Mouse (Mus musculus) cerebellum, postnatal 10 days (tissue): ENCODE measurements around the gene Galnt2.

Experiments used
- DNase-seq, 2 experiments: peaks; one replicate each; pipeline ENCODE4 v3.0.0; 2021; ENCODE audit warnings: mixed read lengths in 2 of 2

Gene Galnt2

DNA sequence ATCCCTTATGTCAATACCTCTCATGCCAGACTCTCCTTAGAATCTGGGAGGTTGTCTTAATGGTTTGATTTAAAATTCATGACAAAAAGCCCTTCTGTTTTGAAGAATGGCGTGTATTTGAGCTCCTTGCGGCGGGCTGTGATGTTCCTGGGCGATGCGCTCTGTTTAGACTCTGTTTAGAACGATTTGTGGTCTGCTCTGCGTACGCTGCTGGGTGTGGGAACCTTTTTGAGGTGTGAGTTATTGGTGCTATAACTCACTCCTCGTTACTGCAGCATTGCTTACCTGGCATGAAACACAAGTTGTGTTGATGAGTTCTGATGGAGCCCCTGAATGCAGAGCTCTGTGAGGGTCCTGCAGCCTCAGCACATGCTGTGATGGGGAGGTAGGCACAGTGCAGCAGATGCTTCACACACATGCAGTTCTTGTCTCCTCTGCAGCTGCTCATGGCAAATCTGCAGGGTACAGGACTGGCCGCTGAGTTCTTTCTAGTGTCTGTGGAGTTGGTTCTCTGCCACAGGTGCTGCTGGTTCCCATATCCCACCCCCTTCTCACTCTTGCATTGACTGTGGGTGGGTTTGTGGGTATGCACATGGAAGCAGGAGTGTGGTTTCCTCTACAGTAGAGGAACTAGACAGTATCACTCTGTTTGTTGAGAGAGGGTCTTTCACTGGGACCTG, 43.4 kb downstream of the Galnt2 start:
- DNase-seq, result no peak

DNA sequence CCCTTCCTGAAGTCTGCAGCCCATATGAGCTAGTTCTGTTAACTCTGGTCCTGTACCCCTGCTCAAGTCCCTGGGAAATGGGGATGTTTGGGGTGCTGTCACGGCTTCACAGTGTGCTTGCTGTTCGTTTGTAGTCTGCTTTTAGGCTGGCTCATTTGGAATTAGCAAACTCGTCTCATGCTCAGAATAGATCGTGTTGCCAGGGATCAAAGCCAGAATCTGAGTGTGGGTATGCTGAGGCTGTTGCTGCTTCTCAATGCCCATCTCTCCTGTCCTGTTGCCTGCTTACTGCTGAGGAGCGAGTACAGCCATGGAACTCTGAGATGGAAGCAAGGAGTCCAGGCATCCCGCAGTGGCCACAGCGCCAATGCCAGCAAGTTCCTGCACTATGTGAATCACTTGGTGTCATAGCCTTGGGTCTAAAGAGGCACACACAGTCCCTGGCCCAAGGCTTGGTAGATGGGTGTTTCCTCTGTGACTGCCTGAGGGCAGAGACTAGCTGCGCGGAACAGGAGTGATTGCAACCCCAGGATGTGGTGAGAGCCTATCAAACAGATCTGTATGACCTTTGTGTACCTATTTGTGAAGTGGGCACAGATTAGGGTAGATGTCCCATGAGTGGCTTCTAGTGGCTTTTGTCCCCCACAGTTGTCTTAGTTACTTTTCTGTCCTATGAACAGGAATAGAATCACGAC, 44.3 kb downstream of the Galnt2 start:
- peak; percentile 26 to 33 for DNase-seq

DNA sequence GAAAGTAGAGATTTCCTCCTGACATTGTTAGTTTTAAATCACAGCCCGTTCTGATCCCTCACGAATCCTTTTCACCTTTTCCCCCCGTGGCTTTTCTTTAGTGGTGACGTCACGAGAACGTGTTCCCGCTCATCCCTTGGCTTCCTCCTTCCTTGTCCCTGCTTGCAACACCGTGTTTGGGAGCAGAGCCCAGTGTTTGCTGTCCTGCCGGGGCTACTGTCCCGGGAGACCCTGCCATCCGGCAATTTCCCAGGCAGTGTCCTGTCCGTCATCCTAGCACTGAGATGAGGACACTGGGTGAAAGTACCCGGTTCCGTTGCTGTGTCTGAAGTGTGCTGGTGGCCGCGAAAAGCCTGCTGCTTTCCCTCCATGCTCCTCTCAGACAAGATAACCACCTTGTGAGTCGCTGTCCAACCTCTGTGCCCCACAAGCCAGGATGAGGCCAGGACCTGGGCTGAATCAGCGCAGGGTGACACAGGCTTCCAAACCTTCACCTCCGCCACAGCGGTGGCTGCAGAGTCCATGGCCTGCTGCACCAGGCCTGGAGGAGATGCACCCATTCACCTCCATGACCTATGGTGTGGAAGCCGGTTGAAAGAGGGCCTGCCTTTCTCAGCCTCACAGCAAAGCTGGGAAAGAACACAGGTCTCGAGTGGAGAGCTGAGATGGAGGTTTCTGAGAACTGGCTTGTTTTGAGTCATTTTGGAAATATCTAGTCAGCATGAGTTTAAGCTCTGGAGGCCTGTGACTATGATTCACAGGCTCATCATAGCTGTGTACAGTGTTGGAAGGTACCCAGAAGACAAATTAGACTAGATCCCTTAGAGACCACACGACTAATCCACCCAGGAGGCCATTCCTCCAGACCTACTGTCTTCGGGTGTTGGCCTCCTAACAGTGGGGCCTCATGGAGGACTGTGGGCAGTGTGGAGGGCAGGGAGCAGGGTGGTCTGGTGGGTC, 47.0 kb downstream of the Galnt2 start:
- DNase-seq, result peak; percentile 70 to 73

DNA sequence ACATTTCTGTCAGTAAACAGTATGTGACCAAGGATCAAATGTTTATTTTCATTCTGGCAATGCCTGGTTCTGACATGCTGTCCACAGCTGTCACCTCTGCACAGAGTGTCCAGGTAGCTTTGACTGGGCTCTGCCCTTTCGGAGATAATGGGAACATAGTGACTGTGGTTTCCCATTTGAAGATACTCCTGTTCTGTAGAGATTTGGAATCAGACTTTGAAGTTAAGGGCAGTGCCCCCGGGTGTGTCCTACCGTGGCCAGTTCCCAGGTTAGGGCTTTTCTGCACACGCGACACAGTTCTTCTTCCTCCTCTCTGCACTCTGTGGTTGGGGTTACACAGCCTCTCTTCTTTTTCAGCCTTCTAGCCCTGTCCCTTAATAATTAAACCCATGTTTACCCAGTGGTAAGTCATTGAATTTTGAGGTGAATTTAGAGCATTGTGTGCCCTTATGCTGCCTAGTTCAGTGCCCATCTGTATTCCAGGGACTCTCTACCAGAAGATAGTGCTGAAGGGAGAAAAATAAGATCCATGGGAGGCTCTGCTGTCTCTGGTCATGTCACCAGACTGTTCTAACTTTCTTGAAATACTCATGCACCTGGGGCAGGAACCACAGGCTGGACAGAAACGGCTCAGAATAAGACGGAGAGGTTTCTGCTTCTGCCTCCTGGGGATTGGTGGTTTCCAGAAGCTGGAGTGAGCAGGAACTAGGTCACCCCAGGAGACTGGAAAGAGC, 47.9 kb downstream of the Galnt2 start:
- DNase-seq, result no peak

DNA sequence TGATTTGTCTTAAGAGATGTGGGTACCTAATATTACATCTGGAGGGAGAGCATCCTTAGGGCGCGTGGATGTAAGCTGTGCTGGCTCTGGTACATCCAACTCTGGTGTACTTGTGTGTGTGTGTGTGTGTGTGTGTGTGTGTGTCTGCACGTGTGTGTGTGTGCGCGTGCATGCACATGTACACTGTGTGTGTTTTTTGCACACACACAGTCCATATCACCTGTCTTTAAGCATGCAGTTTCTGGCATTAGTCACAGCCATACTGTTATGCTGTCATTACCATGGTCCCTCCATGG, 48.4 kb downstream of the Galnt2 start:
- DNase-seq, result no peak

DNA sequence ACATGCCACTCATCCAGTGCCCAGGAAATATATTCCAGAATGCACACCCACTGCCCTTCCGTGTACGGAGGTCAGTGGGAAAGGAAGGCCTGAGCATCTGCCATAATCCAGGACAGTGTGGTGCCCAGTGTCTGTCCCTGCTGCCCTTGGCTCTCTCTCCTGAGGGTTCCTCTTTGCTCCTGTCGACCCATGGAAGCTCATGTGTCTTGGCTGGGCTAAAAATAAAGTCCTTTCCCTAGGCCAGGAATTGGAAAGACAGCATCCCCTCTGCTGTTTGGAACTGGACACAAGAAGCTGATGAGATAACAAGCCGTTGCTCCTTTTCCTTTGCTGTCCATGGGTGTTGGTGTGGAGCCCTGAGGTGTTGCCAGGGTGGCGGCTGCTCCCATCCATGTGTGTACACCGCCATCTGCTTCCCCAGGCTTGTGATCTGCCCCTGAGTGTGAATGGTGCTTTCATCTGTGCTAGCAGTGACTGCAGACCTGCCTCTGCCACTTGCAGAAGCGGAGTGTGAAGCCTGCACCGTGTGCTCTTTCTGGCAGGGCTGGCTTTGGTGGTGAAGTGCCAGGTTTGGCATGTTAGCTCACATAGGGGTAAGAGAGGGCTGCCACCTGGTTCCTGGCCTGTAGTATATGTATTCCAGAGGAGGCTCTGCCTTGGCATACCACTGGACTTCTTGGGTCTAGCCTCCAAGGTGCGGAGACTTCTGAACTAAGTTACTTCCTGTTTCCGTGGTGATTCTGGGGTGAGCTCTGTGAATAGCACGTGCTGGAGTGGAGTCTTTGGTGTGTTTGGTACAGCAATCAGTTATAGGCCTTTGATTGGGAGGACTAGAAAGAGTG, 50.7 kb downstream of the Galnt2 start:
- DNase-seq, result peak; percentile 80 to 82

DNA sequence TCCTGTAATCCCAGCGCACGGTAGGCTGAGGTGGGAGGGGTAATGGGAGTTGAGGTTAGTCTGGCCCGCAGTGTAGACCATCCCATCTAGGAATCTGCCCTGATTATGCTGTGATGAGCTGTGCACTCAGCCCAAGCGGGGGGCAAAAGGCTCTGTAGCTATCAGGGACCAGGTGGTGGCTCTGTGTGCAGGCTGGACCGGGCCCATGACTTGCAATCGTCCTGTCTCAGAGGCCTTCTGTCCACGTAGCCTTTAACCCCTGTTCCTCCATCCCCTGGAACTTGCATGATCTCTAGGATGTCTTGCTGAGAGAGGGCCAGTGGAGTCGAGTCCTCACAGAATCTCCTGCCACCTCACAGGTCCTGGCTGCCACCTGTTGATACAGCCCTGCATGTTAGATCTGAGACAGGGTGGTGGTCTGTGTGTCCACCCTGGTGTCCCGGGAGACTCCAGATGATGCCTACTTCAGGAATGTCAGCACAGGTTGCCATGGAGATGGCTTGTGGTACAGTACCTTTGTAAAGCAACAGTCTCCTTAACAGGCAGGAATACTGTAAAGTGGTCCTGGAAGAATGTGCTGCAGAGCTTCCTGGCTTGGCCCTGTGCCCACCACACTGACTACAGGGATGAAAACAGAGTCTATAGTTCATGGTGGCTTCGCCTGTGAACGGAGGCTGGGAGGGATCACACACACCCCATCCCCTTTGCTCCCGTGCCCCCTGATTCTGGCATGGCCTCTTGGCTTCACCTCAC, 51.9 kb downstream of the Galnt2 start:
- DNase-seq, result peak; percentile 69 to 70

DNA sequence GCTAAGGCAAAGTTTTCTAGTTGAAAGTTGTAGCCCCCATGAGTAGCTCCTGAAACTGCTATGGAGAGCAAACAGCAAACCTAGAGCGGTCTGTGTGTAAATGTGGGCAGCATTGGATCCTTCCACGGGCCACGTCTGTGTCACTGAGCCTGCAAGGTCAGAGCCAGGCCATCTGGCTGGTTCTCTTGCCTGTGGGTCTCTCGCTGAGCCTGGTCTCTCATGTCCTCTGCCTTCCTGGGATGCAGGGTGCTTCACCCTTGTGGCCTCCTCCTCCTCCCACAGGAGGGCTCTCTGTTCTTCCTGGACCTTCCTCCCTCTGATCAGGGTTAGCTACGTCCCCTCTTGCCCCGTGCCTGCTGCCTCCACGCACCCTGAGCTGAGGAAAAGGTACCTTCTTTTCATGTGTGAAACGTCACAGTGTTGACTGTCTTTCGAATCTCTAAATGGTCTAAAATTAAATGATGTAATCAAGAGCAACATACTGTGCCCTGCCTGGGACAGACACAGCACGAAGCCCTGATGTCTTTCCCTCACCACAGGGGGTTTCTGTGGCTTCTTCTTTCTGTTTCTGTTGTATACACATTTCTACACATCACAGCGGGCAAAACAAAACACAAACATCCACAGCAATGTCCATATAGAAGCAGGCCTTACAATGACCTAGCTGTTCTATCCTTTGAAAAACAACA, 52.6 kb downstream of the Galnt2 start:
- DNase-seq, result no peak

DNA sequence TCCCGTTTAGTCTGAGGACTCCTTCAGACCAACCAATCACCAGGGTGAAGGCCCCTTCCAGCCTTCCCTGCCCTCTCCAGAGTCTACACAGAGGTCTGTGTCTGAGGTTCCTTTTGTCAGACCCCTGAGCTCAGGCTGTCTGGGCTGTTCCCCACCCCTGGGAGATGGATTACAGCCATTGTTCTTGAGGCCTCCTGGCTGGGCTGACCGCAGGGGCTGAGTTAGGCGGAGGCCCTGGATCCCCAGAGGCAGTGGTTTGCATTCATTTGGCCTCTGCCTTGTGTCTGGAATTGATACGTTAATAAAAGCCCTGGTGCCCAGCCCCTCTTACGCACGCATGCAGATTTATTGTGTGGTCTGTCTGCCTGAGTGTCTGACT, 53.1 kb downstream of the Galnt2 start:
- no peak for DNase-seq

DNA sequence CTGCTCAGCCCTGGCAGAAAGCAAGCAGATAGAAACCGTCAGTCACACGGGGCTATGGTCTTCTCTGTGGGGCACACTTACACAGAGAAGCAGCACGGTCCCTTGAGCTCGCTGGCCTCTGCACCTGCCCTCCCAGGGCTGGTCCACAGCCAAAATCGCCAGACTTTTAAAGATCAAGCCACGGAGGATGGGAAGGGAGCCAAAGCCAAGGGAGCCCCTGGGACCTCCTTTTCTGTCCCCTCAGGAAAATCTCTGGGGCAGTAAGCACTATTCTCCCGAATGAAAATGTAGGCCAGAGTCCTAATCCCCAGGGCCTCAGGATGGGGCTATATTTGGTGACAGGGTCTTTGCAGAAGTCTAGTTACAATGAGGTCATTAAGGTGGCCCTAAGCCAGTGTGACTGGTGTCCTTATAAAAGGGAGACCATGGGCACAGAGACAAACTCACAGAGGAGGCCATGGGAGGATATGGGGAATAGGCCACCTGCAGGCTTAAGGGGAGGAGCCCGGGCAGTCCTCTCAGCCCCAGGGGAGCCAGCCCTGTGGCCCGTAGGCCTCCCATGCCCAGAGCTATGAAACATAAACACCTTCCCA, 53.9 kb downstream of the Galnt2 start:
- DNase-seq, result peak; percentile 84 to 88

DNA sequence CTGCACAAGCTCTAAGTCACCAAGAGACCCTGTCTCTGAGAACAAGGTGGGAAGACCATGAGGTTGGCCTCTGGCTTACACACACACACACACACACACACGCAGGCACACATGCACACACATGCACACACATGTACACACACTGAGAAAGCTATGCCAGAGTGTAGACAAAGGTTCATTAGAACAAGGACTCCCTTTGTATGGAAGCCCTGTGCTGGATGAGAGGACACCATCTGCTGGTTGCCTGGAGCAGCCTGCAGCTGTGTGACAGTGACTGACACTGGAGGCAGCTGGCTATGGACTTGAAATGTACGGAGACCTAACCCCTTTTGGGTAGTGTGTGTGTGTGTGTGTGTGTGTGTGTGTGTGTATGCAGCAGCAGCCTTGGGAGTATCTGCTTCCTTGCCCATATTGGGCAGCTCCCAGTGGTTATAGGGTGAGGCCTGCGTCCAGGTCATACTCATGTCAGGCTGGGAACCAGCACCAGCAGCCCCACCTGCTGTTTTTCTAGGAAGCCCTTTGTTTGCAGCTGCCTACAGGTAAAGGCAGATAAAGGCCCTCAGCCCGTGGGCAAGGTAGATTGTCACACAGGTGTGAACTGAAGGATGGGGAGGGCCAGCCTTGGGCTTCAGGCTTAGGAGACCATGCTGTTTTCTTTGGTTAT, 55.4 kb downstream of the Galnt2 start:
- DNase-seq, result no peak

DNA sequence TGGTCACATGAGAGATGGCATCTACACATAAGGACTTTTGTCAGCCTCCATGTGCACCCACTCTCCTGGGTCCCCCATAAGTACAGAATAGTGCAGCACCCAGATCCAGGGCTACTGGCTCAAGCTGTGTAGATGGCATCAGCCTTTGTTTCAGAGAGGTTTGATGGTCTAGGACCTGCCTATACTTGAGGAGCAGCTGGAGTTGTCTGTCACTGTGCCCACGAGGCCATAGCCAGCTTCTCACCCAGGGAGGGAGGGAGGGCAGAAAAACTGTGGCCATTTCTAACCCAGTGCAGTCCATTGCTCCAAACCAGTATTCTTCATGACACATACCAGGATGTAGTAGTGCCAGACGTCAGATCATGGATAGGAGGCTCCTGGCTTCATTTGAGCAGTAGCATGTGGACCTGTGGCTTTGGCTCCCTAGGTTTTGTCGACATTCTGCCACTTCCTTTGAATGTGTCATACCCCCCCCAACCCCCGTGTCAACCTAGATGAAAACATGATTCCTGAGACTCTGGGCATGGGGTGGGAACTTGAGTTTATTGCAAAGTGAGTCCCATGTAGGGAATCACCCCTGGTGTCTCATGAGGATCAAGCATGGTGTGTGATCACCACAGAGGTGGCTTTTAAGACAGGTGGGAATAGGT, 57.1 kb downstream of the Galnt2 start:
- DNase-seq, result peak; percentile 61 to 63

DNA sequence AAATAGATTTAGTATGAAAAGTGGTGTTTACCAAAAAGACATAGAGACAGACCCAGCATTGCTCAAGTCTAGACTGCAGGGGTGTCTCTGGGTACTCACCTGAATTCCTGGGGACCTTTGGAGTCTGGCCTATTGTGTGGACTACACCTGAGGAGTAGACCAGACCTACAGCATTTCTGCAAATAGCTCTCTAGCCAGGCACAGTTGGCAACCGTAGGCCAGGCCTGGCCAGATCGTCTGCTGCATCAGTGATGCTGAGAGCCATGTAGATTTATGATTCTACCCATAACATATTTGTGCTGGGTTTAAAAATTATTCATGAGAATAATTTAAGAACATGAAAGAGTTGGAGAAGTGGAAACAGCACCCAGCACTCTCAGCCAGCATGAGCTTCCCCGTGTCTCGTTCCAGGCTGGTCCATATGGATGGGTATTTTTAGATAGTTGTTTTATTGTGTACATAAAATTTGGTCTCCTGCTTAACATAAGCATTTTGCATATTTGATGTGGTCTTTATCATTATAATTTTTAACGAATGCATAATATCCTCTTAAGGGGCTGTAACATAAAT, 58.4 kb downstream of the Galnt2 start:
- DNase-seq, result peak in 1 of 2 experiments; percentile 61

DNA sequence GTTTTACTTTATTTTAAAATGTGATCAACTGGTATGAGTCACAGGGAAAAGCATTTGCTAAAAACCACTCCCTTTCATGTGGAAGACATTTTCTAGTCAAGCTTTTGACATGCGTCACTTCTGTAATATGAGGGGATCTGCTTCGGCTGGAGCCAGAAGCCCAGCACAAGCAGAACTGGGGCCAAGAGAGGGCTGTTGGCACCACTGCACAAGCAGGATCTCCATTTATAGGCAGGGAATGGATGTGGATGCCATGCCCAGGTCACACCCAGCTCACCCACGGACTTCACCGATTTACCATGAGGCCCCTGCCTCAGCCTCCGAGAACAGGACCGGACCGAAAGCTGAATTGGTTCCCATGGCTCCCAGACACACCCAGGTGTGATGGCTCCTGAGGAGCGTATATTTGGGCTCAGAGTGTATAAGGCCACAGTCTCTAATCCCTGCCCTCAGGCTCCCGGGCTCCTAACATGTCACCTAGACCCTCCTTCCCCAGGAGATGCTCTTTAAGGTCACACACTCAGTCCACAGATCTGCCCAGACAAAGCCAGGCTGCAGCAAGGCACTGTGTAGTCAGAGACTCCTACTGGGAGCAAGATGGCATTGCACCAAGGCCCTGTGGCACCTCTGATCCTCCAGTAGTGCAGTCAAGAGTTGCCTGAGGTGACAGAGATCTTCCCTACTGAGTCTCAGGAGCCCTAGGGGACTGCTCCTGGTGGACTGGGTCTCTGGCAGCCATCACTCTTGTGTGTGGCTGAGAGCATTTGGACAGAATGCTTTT, 59.9 kb downstream of the Galnt2 start:
- peak; percentile 56 to 65 for DNase-seq

DNA sequence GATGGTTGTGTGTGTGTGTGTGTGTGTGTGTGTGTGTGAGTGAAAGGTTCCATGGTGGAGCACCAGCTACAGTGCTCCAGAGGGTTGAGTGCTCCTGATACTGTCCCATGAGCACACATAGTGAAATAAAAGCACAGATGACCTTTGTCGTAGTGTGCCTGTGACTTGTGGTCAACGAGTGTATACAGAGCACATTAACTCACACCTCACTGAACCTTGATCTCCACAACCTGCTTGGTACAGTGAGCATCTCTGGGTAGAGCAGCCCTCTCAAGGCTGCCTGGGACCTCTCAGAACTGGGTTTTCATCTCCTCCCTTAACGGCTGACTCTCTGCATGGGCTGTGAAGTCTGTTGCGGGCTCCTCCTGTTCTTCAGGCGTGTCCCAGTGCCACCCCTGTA, 60.5 kb downstream of the Galnt2 start:
- DNase-seq, result no peak

DNA sequence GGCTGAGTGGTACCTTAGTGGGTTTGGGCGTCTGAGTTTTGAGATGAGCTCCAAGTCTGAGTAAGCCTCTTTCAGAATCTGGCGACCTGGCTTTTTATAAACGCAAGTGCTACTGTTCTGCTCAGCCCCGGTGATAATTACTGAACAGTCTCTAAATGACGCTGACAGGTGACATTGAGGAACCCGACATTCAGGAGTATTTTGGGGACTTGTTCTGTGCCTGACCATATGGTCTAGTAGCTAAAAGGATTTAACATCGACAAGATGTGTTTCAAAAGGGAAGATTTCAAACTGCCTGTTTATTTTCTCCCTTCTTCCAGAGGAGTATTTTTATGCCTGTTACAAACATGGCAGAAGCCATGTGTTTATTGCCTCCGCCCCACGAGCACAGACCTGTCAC, 61.8 kb downstream of the Galnt2 start:
- DNase-seq, result no peak

DNA sequence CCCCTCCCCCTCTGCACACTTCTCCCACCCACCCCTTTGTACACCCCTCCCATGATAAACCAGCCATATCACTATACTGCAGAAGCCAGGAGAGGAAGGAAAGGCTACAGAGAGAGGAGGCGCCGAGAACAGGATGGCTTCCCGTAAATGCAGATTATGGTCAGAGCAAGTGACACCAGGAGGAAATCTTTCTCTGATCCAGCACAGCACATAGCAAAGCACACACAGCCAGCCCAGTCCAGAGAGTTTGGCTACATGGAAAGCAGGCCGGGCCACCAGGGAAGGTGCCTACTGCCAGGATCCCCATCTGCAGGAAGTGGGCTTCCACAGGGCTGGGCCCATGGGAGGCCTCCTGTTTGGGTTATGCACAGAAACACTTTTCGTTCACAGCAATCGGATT, 63.2 kb downstream of the Galnt2 start:
- no peak for DNase-seq

DNA sequence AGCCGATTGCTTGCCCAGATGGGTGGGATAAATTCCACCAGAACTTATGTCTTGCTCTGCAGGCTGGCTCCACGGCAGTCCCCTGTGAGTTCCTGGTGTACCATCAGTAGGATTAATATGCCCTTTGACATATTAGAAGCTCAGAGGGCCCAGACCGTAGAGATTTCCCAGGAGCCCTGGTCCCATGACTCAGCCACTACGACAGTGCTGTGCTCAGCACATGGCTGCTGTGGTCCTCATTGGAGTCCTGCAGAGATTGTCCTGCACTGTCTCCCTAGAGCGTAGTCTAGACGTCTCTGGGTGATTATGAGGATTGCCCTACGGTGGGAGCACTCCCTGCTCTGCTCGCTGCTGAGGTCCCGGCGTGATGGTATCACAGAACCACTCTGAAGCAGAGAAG, 63.7 kb downstream of the Galnt2 start:
- DNase-seq, result no peak
